Mouse (Mus musculus) hindbrain, embryonic 16.5 days (tissue): ENCODE measurements at regions not wholly inside any gene's neighbourhood (a gene's known extent, or its start where the extent isn't known, plus 50 kb on each side); places are given as distances from the start of the nearest gene placed in this dataset.
A peak's percentile ranks its signal among the peaks of the same experiment; 100 is the strongest.

Experiments
- ATAC-seq: fragments of 200-750 bp; cut with Nextera tagmentation; 2 replicates; pipeline ENCODE4 v1.8.0; 2017; ENCODE audit warnings: moderate TSS enrichment, moderate library complexity
- H3K27ac ChIP-seq: fragments of 300-500 bp; sonication (generic); 2 replicates; pipeline ENCODE4 v1.5.1; 2014; ENCODE audit warnings: low read depth, mild to moderate bottlenecking, control low read depth, low read length, moderate library complexity
- H3K27me3 ChIP-seq: fragments of 300-500 bp; sonication (generic); replicated peaks from 2 replicates; pipeline ENCODE4 v1.6.1; 2014; ENCODE audit warnings: low read length; ENCODE audit not compliant: control insufficient read depth, insufficient read depth
- H3K36me3 ChIP-seq: fragments of 300-500 bp; sonication (generic); 2 replicates; pipeline ENCODE4 v1.6.1; 2014; ENCODE audit warnings: mild to moderate bottlenecking, low read length, moderate library complexity, mixed read lengths; ENCODE audit not compliant: control insufficient read depth, insufficient read depth
- H3K4me1 ChIP-seq: fragments of 300-500 bp; sonication (generic); 2 replicates; pipeline ENCODE4 v1.6.1; 2014; ENCODE audit warnings: low read depth, low read length; ENCODE audit not compliant: control insufficient read depth, insufficient read depth
- H3K4me2 ChIP-seq: fragments of 300-500 bp; sonication (generic); 2 replicates; pipeline ENCODE4 v1.6.1; 2014; ENCODE audit warnings: mild to moderate bottlenecking, low read length, control low read depth, moderate library complexity
- H3K4me3 ChIP-seq: fragments of 300-500 bp; sonication (generic); 2 replicates; pipeline ENCODE4 v1.5.1; 2014; ENCODE audit warnings: mild to moderate bottlenecking, low read length, control low read depth, moderate library complexity
- H3K9ac ChIP-seq: fragments of 300-500 bp; sonication (generic); 2 replicates; pipeline ENCODE4 v1.6.1; 2014; ENCODE audit warnings: low read depth, mild to moderate bottlenecking, control low read depth, low read length, moderate library complexity
- H3K9me3 ChIP-seq: fragments of 300-500 bp; sonication (generic); 2 replicates; pipeline ENCODE4 v1.6.1; 2014; ENCODE audit warnings: mild to moderate bottlenecking, low read length, moderate library complexity; ENCODE audit not compliant: control insufficient read depth
- WGBS: fragments of 180-500 bp; shearing (Covaris S2); extraction: QIAGEN DNeasy Blood & Tissue Kit; methylation state at CpG from one replicate; pipeline ENCODE4 v1.1.7; 2014; 5-methylcytosine and 5-hydroxymethylcytosine counted together

- H3K27ac ChIP-seq, result no peak overlapping the region
- H3K9me3 ChIP-seq, result no peaks in the 10 kb centered on the region
- H3K27me3 ChIP-seq, result no peaks in the 10 kb centered on the region
- H3K4me3 ChIP-seq, result no peak overlapping the region
- no peaks in the 10 kb centered on the region for H3K36me3 ChIP-seq
- H3K4me2 ChIP-seq, result no peak overlapping the region
- no peak for ATAC-seq
- no peaks in the 10 kb centered on the region; the same call in 1 of the 2 replicates for H3K4me1 ChIP-seq
- H3K9ac ChIP-seq, result no peak overlapping the region
- WGBS, result 56% methylated on average over 4 of the region's 4 CpGs
These were observed 175.5 kb downstream of the Gas1 start for GRCm38 (mm10) chr13:60001637-60002036.

- Histone ChIP-seq H3K4me3 (no peak overlapping the region), H3K9me3 (no peaks in the 10 kb centered on the region), H3K27ac (no peak overlapping the region), H3K36me3 (no peaks in the 10 kb centered on the region), H3K4me1 (no peaks in the 10 kb centered on the region; the same call in 1 of the 2 replicates), H3K9ac (no peak overlapping the region), H3K27me3 (no peaks in the 10 kb centered on the region), H3K4me2 (no peak overlapping the region)
- 49% methylated on average over 8 of the region's 8 CpGs for WGBS
- no peak for ATAC-seq
These were observed 176.4 kb downstream of the Gas1 start for GRCm38 (mm10) chr13:60000618-60001347.

- Histone ChIP-seq H3K36me3 (no peaks in the 10 kb centered on the region), H3K4me3 (no peak overlapping the region), H3K9ac (no peak overlapping the region), H3K27me3 (no peaks in the 10 kb centered on the region), H3K9me3 (no peaks in the 10 kb centered on the region), H3K4me2 (no peak overlapping the region), H3K27ac (no peak overlapping the region), H3K4me1 (no peaks in the 10 kb centered on the region; the same call in 1 of the 2 replicates)
- WGBS, result 89% methylated on average over 3 of the region's 3 CpGs
- ATAC-seq, result no peak
These were observed 174.5 kb upstream of the Tut7 start for GRCm38 (mm10) chr13:59997431-59997830.

- Histone ChIP-seq H3K27me3 (no peaks in the 10 kb centered on the region), H3K9ac (no peak overlapping the region), H3K9me3 (no peaks in the 10 kb centered on the region), H3K27ac (no peak overlapping the region), H3K4me1 (no peaks in the 10 kb centered on the region; the same call in 1 of the 2 replicates), H3K4me2 (no peak overlapping the region), H3K36me3 (no peaks in the 10 kb centered on the region), H3K4me3 (no peak overlapping the region)
- 79% methylated on average over 13 of the region's 13 CpGs for WGBS
- no peak for ATAC-seq
These were observed 173.3 kb upstream of the Tut7 start for GRCm38 (mm10) chr13:59996146-59996814.

- peak; percentile 54 for ATAC-seq
- Histone ChIP-seq H3K27ac (no peak overlapping the region), H3K4me1 (no peaks in the 10 kb centered on the region), H3K9ac (no peak overlapping the region), H3K9me3 (no peaks in the 10 kb centered on the region), H3K4me3 (no peak overlapping the region), H3K4me2 (no peak overlapping the region), H3K36me3 (no peaks in the 10 kb centered on the region), H3K27me3 (no peaks in the 10 kb centered on the region)
- WGBS, result 57% methylated on average over 11 of the region's 11 CpGs
These were observed 170.0 kb upstream of the Tut7 start for GRCm38 (mm10) chr13:59992780-59993501.

- Histone ChIP-seq H3K9ac (no peak overlapping the region), H3K36me3 (no peaks in the 10 kb centered on the region), H3K4me3 (no peak overlapping the region), H3K4me2 (no peak overlapping the region), H3K4me1 (no peaks in the 10 kb centered on the region), H3K27ac (no peak overlapping the region), H3K27me3 (no peaks in the 10 kb centered on the region), H3K9me3 (peaks cover 2% of the 10 kb centered on the region; the same call in 1 of the 2 replicates)
- ATAC-seq, result no peak
These were observed 169.4 kb upstream of the Tut7 start for GRCm38 (mm10) chr13:59992346-59992745.

- H3K36me3 ChIP-seq, result no peaks in the 10 kb centered on the region
- H3K27ac ChIP-seq, result no peak overlapping the region
- H3K4me3 ChIP-seq, result no peak overlapping the region
- no peak for ATAC-seq
- no peak overlapping the region for H3K4me2 ChIP-seq
- no peaks in the 10 kb centered on the region for H3K4me1 ChIP-seq
- 64% methylated on average over 10 of the region's 10 CpGs for WGBS
- H3K27me3 ChIP-seq, result no peaks in the 10 kb centered on the region
- H3K9me3 ChIP-seq, result peaks cover 4% of the 10 kb centered on the region; the same call in 1 of the 2 replicates
- H3K9ac ChIP-seq, result no peak overlapping the region
These were observed 167.7 kb upstream of the Tut7 start for GRCm38 (mm10) chr13:59990402-59991280.

- WGBS, result 85% methylated on average over 7 of the region's 7 CpGs
- H3K9me3 ChIP-seq, result peaks cover 4% of the 10 kb centered on the region; the same call in 1 of the 2 replicates
- H3K36me3 ChIP-seq, result no peaks in the 10 kb centered on the region
- H3K4me3 ChIP-seq, result no peak overlapping the region
- H3K9ac ChIP-seq, result no peak overlapping the region
- H3K4me1 ChIP-seq, result no peaks in the 10 kb centered on the region
- no peaks in the 10 kb centered on the region for H3K27me3 ChIP-seq
- H3K27ac ChIP-seq, result no peak overlapping the region
- no peak overlapping the region for H3K4me2 ChIP-seq
- ATAC-seq, result no peak
These were observed 165.5 kb upstream of the Tut7 start for GRCm38 (mm10) chr13:59988393-59988965.
